Mouse (Mus musculus): ENCODE data around the gene Eln.

Gene Eln

GRCm38 (mm10) chr5:134746890-134747511 is at the start of gene Eln:
Gene Eln (minus strand): TSS chr5:134747323.
- DNase-seq, result no peak

GRCm38 (mm10) chr5:134790080-134790995 is 43.2 kb upstream of the Eln start:
- no peak for DNase-seq

GRCm38 (mm10) chr5:134788237-134788636 is 41.1 kb upstream of the Eln start:
- DNase-seq, result no peak

GRCm38 (mm10) chr5:134785691-134786371 is 38.7 kb upstream of the Eln start:
- DNase-seq, result no peak

GRCm38 (mm10) chr5:134783794-134784193 is 36.7 kb upstream of the Eln start:
- no peak for DNase-seq

- no peak for DNase-seq
Measured at GRCm38 (mm10) chr5:134780963-134781362, 33.8 kb upstream of the Eln start.

- DNase-seq, result no peak
Measured at GRCm38 (mm10) chr5:134780146-134780545, 33.0 kb upstream of the Eln start.

- DNase-seq, result no peak
Measured at GRCm38 (mm10) chr5:134776551-134776950, 29.4 kb upstream of the Eln start.

GRCm38 (mm10) chr5:134772522-134772921 is 25.4 kb upstream of the Eln start:
- DNase-seq, result no peak

GRCm38 (mm10) chr5:134771750-134772149 is 24.6 kb upstream of the Eln start:
- no peak for DNase-seq

GRCm38 (mm10) chr5:134769181-134769580 is 22.1 kb upstream of the Eln start:
- no peak for DNase-seq

GRCm38 (mm10) chr5:134765441-134765840 is 18.3 kb upstream of the Eln start:
- no peak for DNase-seq

- DNase-seq, result no peak
Measured at GRCm38 (mm10) chr5:134763326-134763725, 16.2 kb upstream of the Eln start.

- no peak for DNase-seq
Measured at GRCm38 (mm10) chr5:134761409-134762124, 14.4 kb upstream of the Eln start.

GRCm38 (mm10) chr5:134756031-134756430 is 8.9 kb upstream of the Eln start:
- no peak for DNase-seq

GRCm38 (mm10) chr5:134754096-134754495 is 7.0 kb upstream of the Eln start:
- no peak for DNase-seq

GRCm38 (mm10) chr5:134750469-134750868 is 3.3 kb upstream of the Eln start:
- DNase-seq, result no peak

- peak; percentile 42 for DNase-seq
Measured at GRCm38 (mm10) chr5:134747947-134748618, 960 bp upstream of the Eln start.

- DNase-seq, result no peak
Measured at GRCm38 (mm10) chr5:134747512-134747893, 380 bp upstream of the Eln start.

- no peak for DNase-seq
Measured at GRCm38 (mm10) chr5:134746201-134746600, 922 bp downstream of the Eln start.

GRCm38 (mm10) chr5:134745801-134746200 is 1.3 kb downstream of the Eln start:
- DNase-seq, result no peak

GRCm38 (mm10) chr5:134745000-134745399 is 2.1 kb downstream of the Eln start:
- no peak for DNase-seq

Data from thymus, postnatal 14 days (tissue).